Mouse (Mus musculus) megakaryocyte, embryonic 14.5 days (primary cell): ENCODE data around the gene Kcng4.

ENCODE experiments used
- FLI1 ChIP-seq: IDR thresholded peaks from 2 replicates; pipeline ENCODE4 v1.6.1; 2012; ENCODE audit warnings: low read length, inconsistent platforms, mixed read lengths
- GATA1 ChIP-seq: IDR thresholded peaks from 3 replicates; pipeline ENCODE4 v1.6.1; 2012; ENCODE audit warnings: mixed read lengths, low read length, inconsistent platforms, borderline replicate concordance

- TF ChIP-seq GATA1: no peak
- TF ChIP-seq FLI1: no peak
These were observed 2.8 kb upstream of the Kcng4 start for GRCm38 (mm10) chr8:119638261-119638660.
